Mouse (Mus musculus) neural tube, embryonic 15.5 days (tissue): ENCODE measurements at regions not wholly inside any gene's neighbourhood (a gene's known extent, or its start where the extent isn't known, plus 50 kb on each side); places are given as distances from the start of the nearest gene placed in this dataset.
"Not testable (repeated sequence)": the region's sequence is repeated elsewhere in the genome, so short reads cannot be mapped to it uniquely, and the experiment has no call there.

Experiments used
- ATAC-seq: fragments of 200-750 bp; cut with Nextera tagmentation; 2 replicates; pipeline ENCODE4 v1.8.0; 2017; ENCODE audit warnings: mild to moderate bottlenecking, moderate TSS enrichment, moderate library complexity; ENCODE audit not compliant: low FRiP score
- H3K27ac ChIP-seq: fragments of 300-500 bp; sonication (generic); replicated peaks from 2 replicates; pipeline ENCODE4 v1.5.1; 2015; ENCODE audit warnings: mild to moderate bottlenecking, inconsistent platforms
- H3K27me3 ChIP-seq: fragments of 300-500 bp; sonication (generic); replicated peaks from 2 replicates; pipeline ENCODE4 v1.6.1; 2015; ENCODE audit warnings: inconsistent platforms
- H3K36me3 ChIP-seq: fragments of 300-500 bp; sonication (generic); 2 replicates; pipeline ENCODE4 v1.6.1; 2015; ENCODE audit warnings: inconsistent platforms
- H3K4me1 ChIP-seq: fragments of 300-500 bp; sonication (generic); 2 replicates; pipeline ENCODE4 v1.6.1; 2015; ENCODE audit warnings: inconsistent platforms
- H3K4me2 ChIP-seq: fragments of 300-500 bp; sonication (generic); 2 replicates; pipeline ENCODE4 v1.6.1; 2015; ENCODE audit warnings: inconsistent platforms, mild to moderate bottlenecking, moderate library complexity
- H3K4me3 ChIP-seq: fragments of 300-500 bp; sonication (generic); replicated peaks from 2 replicates; pipeline ENCODE4 v1.5.1; 2015; ENCODE audit warnings: mild to moderate bottlenecking, inconsistent platforms
- H3K9ac ChIP-seq: fragments of 300-500 bp; sonication (generic); replicated peaks from 2 replicates; pipeline ENCODE4 v1.6.1; 2015; ENCODE audit warnings: mild to moderate bottlenecking, inconsistent platforms
- H3K9me3 ChIP-seq: fragments of 300-500 bp; sonication (generic); replicated peaks from 2 replicates; pipeline ENCODE4 v1.6.1; 2016; ENCODE audit warnings: inconsistent platforms
- WGBS: fragments of 180-500 bp; shearing (Covaris S2); methylation state at CpG from one replicate; pipeline ENCODE4 v1.1.7; 2015; ENCODE audit warnings: mixed read lengths; 5-methylcytosine and 5-hydroxymethylcytosine counted together

- H3K9ac ChIP-seq, ATAC-seq, H3K4me1 ChIP-seq: not testable (repeated sequence)
Observed at GRCm38 (mm10) chr1:47130031-47130430, 237.4 kb upstream of the Slc39a10 start.

GRCm38 (mm10) chr1:47119636-47120035 is 227.0 kb upstream of the Slc39a10 start:
- Histone ChIP-seq H3K4me2 (no peak overlapping the region), H3K9me3 (no peaks in the 10 kb centered on the region), H3K27ac (no peak overlapping the region), H3K4me1 (no peaks in the 10 kb centered on the region), H3K9ac (no peak overlapping the region), H3K36me3 (no peaks in the 10 kb centered on the region), H3K27me3 (no peaks in the 10 kb centered on the region), H3K4me3 (no peak overlapping the region)
- WGBS, result 85% methylated on average over 1 of the region's 1 CpGs
- ATAC-seq, result no peak

More at GRCm38 (mm10) chr1:47130031-47130430, 237.4 kb upstream of the Slc39a10 start:
- not testable (repeated sequence) for H3K9me3 ChIP-seq, H3K27ac ChIP-seq, H3K4me2 ChIP-seq, H3K27me3 ChIP-seq, H3K36me3 ChIP-seq, H3K4me3 ChIP-seq

DNA sequence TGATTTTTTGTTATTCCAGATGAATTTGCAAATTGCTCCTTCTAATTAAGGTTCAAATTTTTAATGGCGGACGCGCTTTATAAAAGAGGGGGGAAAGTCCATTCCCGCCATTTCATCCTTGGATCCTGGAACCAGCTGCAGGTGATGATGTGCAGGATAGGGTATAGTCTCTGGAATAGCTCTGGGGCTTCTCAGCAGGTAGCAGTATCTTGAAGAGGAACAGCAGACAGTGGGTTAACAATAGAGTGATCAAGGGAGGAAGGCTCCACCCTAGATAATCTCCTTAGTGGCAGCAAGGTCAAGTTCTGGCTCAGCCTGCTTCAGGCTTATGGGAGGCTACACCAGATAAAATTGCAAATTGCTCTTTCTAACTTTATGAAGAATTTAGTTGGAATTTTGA is 224.0 kb upstream of the Slc39a10 start:
- H3K27me3 ChIP-seq, H3K4me2 ChIP-seq, H3K36me3 ChIP-seq, H3K4me3 ChIP-seq, H3K27ac ChIP-seq, H3K9ac ChIP-seq, H3K9me3 ChIP-seq, H3K4me1 ChIP-seq, ATAC-seq: not testable (repeated sequence)
- 97% methylated on average over 4 of the region's 4 CpGs for WGBS

- no peak for ATAC-seq
- 91% methylated on average over 1 of the region's 1 CpGs for WGBS
- H3K27me3 ChIP-seq, result no peaks in the 10 kb centered on the region
- no peaks in the 10 kb centered on the region for H3K4me1 ChIP-seq
- H3K9me3 ChIP-seq, result no peaks in the 10 kb centered on the region
- no peak overlapping the region for H3K4me3 ChIP-seq
- H3K27ac ChIP-seq, result no peak overlapping the region
- no peak overlapping the region for H3K4me2 ChIP-seq
- no peaks in the 10 kb centered on the region for H3K36me3 ChIP-seq
- H3K9ac ChIP-seq, result no peak overlapping the region
Observed at GRCm38 (mm10) chr1:47112494-47112893, 219.8 kb upstream of the Slc39a10 start.

DNA sequence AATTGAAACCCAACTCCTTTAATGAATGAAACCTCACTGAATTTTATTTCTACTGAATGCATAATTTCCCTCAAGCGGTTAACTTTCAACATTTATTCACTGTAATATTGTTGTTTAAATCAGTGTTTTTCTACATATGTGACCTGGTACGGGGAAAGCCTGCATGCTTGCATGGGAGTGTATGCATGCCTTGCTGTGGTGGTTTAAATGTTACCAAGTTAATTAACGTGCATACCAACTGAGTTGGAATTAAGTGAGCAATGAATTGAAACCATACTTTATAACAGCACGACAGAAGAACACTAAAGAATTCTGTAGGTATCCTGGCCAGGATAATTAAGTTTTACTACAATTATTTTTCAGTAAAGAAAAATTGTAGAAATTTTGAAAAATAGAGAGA is 211.4 kb upstream of the Slc39a10 start:
- Histone ChIP-seq H3K27me3 (no peaks in the 10 kb centered on the region), H3K27ac (no peak overlapping the region), H3K36me3 (no peaks in the 10 kb centered on the region), H3K4me1 (no peaks in the 10 kb centered on the region), H3K9me3 (no peaks in the 10 kb centered on the region), H3K9ac (no peak overlapping the region), H3K4me3 (no peak overlapping the region), H3K4me2 (no peak overlapping the region)
- WGBS, result 64% methylated on average over 4 of the region's 4 CpGs
- no peak for ATAC-seq

DNA sequence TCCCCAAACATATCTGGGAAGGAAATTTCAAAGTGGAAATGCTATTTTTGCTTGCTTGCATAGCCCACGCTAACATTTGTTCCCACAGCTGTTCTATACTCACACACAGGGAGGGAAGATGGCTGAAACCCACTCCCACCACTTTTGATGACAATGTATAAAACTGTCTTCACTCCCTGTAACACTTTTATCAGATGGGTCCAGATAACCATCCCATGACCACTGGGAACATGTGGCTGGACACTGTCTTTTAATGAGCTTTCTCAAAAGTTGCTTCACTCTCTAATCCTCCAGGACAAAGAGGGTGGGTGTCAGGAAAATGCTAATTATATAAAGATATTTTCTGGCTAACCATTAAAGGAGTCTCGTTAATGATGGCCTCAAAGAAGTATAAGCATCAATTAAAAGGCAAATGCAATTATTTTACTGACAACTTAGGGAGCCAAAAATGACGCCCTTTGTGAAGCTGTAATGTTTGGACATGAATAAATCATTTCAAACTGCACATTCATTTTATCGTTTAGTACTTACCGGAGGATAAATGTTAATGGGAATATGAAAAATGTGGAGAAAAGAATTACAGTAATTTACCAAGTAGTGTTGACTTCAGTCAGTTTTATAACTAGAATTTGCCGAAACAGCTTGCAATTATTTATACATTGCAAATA is 210.8 kb upstream of the Slc39a10 start:
- no peak overlapping the region for H3K4me2 ChIP-seq
- no peaks in the 10 kb centered on the region for H3K4me1 ChIP-seq
- H3K27me3 ChIP-seq, result no peaks in the 10 kb centered on the region
- no peaks in the 10 kb centered on the region for H3K9me3 ChIP-seq
- H3K36me3 ChIP-seq, result no peaks in the 10 kb centered on the region
- H3K9ac ChIP-seq, result no peak overlapping the region
- 54% methylated on average over 6 of the region's 6 CpGs for WGBS
- no peak overlapping the region for H3K27ac ChIP-seq
- ATAC-seq, result no peak
- H3K4me3 ChIP-seq, result no peak overlapping the region

GRCm38 (mm10) chr1:47097084-47097996 is 204.7 kb upstream of the Slc39a10 start:
- no peaks in the 10 kb centered on the region for H3K4me1 ChIP-seq
- H3K9me3 ChIP-seq, result no peaks in the 10 kb centered on the region
- no peaks in the 10 kb centered on the region for H3K36me3 ChIP-seq
- H3K4me3 ChIP-seq, result no peak overlapping the region
- H3K4me2 ChIP-seq, result no peak overlapping the region
- 81% methylated on average over 7 of the region's 7 CpGs for WGBS
- H3K27me3 ChIP-seq, result no peaks in the 10 kb centered on the region
- no peak for ATAC-seq
- H3K9ac ChIP-seq, result no peak overlapping the region
- no peak overlapping the region for H3K27ac ChIP-seq

DNA sequence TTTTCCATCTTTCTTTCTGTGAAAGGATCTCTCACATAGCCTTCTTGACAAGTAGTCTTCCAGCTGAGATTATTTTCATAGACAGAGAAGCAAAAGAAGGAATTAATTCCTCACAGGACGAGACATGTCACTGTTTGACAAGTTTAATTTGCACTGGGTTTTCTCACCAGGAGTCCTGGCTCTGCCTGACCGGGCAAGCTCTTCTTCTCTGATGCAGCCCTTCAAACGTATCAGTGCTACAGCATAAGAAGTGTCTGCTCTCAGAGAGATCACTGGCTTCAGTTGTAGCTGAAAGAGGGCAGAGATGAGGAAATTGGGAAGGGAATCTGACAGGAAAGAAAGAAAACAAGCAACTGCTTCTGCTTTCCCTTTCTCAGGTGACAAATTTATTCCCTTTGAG is 201.8 kb upstream of the Slc39a10 start:
- H3K4me2 ChIP-seq, result no peak overlapping the region
- H3K9ac ChIP-seq, result no peak overlapping the region
- H3K27me3 ChIP-seq, result no peaks in the 10 kb centered on the region
- WGBS, result 50% methylated on average over 3 of the region's 3 CpGs
- H3K4me1 ChIP-seq, result no peaks in the 10 kb centered on the region
- no peak overlapping the region for H3K4me3 ChIP-seq
- no peaks in the 10 kb centered on the region for H3K36me3 ChIP-seq
- no peak overlapping the region; the same call in 1 of the 2 replicates for H3K27ac ChIP-seq
- H3K9me3 ChIP-seq, result no peaks in the 10 kb centered on the region
- no peak for ATAC-seq

DNA sequence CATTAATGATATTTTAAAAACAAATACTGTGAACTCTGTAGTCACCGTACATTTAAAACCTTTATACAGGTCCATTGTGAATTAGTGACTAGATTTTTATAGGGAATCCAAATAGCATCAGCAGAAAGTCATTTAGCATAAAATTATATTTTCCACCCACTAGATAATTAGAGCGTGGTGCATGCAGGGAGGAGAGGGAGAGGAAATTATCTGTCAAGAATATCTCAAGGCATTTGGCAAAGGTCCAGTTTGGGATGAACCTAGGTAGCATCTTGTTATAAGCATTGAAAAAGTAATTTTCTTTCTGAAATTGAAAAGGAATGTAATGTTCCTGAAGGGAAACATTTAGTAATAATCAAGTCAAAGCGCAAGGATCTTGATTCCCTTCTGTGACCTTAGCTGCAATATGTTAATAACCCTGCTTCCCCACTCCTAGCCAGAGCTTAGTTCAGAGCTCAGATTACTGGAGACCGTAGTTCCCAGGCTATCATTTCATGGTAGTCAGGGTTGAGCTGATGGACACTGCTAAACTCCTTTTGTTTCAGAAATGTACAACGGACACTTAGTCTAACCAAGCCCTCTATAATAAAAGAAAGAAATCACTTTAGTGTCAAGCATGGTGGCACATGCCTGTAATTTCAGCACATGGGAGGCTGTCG is 200.8 kb upstream of the Slc39a10 start:
- H3K4me2 ChIP-seq, result no peak overlapping the region
- ATAC-seq, result peak; percentile 69
- H3K4me1 ChIP-seq, result no peaks in the 10 kb centered on the region
- H3K27me3 ChIP-seq, result no peaks in the 10 kb centered on the region
- H3K9ac ChIP-seq, result no peak overlapping the region
- no peak overlapping the region for H3K4me3 ChIP-seq
- H3K36me3 ChIP-seq, result no peaks in the 10 kb centered on the region
- H3K9me3 ChIP-seq, result no peaks in the 10 kb centered on the region
- H3K27ac ChIP-seq, result no peak overlapping the region
- 47% methylated on average over 6 of the region's 6 CpGs for WGBS

DNA sequence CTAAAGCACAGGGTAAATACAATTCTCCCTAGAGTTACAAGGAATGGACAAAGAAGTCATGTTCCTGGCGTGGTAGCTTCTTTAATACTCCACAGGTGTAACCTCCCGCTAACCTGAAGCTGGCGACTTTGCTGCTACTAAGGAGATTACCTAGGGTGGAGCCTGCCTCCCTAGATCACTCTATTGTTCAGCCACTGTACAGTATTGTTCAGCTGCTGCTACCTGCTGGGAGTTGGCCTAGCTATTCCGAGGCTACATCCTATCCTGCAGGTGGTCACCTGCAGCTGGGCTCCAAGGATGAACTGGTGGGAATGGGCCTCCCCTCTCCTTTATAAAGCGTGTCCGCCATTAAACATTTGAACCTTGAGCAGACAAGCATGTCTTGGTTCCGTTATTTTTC is 183.8 kb upstream of the Slc39a10 start:
- Histone ChIP-seq H3K27me3 (no peaks in the 10 kb centered on the region), H3K9me3 (no peaks in the 10 kb centered on the region), H3K4me2 (no peak overlapping the region), H3K36me3 (no peaks in the 10 kb centered on the region), H3K4me3 (no peak overlapping the region), H3K4me1 (no peaks in the 10 kb centered on the region), H3K9ac (no peak overlapping the region), H3K27ac (no peak overlapping the region)
- WGBS, result 83% methylated on average over 7 of the region's 7 CpGs
- no peak for ATAC-seq

DNA sequence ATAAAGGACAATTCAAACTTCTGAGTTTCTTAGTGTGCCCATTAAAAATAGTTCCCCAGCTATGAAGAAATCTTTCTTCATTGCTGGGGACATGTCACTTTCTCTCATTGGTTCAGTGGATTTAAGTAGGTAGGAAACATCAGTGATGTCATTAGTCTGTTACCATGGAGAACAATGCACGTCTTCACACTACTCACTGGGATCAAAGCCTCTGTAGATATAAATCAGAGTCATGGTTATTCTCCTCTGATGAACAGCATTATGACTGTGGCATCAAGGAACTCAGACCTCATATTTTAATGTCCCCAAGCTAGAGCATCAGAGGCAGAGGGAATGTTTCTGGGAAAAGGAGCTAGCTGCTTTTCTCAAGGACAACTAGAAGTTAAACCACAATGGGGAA is 165.5 kb upstream of the Slc39a10 start:
- no peak overlapping the region for H3K9ac ChIP-seq
- no peak overlapping the region for H3K4me3 ChIP-seq
- H3K27me3 ChIP-seq, result no peaks in the 10 kb centered on the region
- no peaks in the 10 kb centered on the region for H3K36me3 ChIP-seq
- no peak overlapping the region for H3K4me2 ChIP-seq
- no peak overlapping the region for H3K27ac ChIP-seq
- H3K9me3 ChIP-seq, result no peaks in the 10 kb centered on the region
- no peak for ATAC-seq
- H3K4me1 ChIP-seq, result no peaks in the 10 kb centered on the region
- 14% methylated on average over 1 of the region's 1 CpGs for WGBS

DNA sequence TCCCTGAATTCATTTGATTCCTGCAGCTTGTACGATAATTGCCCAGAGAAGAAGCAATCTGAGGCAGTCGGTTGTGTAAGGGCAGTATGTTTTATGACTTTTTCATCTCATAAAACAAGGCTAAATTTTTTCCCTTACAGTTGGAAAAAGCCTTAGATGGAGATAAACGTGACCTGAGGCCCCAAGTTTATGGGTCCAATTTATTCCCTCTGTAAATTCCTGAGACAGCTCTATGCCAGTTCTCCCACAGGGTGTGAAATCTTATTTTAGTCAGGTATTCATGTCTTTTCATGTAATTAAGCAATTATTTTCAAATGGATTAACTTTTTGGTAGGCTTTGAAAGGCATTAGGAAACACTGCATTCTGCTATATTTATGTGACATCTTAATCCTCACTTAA is 164.7 kb upstream of the Slc39a10 start:
- Histone ChIP-seq H3K4me2 (no peak overlapping the region), H3K36me3 (no peaks in the 10 kb centered on the region), H3K27ac (no peak overlapping the region), H3K9ac (no peak overlapping the region), H3K9me3 (no peaks in the 10 kb centered on the region), H3K4me1 (no peaks in the 10 kb centered on the region), H3K27me3 (no peaks in the 10 kb centered on the region), H3K4me3 (no peak overlapping the region)
- 13% methylated on average over 3 of the region's 3 CpGs for WGBS
- peak; percentile 57; the same call in 1 of the 2 replicates for ATAC-seq
